Mouse (Mus musculus): ENCODE measurements at regions not wholly inside any gene's neighbourhood (a gene's known extent, or its start where the extent isn't known, plus 50 kb on each side); places are given as distances from the start of the nearest gene placed in this dataset.

DNA sequence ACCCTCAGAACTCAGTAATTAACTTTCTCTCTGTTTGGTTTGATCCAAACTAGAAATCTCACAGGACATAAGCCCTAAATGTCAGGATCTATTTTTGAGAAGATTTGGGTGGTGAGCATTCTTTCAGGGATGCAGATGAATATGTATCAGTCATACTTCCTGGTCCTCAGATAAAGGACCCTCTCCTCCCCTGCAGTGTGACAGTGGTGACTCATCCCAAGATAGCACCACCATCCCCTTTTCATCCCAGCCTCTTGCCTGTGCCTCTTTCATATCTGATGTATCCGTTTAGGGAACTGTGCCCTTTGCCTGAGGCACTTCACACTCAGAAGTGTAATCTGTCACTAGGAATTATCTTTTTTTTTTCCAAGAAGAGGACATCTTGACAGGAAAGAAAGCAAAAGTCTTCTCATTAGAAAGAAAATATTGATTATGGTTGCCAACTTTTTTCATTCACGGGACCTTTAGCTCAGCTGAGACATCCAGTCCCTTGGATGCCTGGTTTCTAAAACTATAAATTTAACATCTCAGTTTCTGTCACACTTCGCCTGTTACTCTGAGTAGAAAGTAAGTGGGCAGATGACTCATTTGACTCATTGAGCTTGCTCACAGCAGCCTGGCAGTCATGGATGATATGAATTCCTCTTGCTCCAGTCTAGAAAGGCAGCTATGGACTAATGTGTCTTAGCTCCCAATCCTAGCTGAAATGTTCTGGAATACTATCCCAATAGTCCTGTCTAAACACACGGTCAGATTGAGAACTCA is 284.1 kb upstream of the Mctp2 start:
- DNase-seq (ENCODE audit: low read depth, low spot score) = no peak

DNA sequence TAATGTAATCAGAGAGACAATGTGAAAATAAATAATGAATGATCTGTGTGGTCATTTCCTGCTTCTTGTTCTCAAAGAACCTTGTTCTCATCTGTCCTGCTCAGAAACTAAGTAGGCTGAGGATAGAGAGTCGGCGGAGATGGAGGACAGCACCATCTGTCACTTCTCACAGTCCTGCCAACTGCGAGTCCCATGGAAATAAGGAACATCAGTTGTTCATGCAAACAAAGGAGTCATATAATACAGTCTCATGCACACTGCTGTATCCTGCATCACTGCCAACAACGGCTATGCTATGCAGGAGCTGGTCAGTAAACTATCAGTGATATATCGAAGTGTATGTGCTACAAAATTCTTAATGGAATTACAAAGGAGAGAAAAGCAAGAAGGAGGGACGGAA is 285.7 kb upstream of the Mctp2 start:
- H3K4me1 ChIP-seq (ENCODE audit: control insufficient read depth in 1 of 2, insufficient read depth in 2 of 2, low read length in 2 of 2) = no peaks in the 10 kb centered on the region
- H3K79me2 ChIP-seq (ENCODE audit: control insufficient read depth, insufficient read depth, low read length, poor library complexity) = no peaks in the 10 kb centered on the region
- no peaks in the 10 kb centered on the region for H3K27me3 ChIP-seq (ENCODE audit: control insufficient read depth in 1 of 2, insufficient read depth in 2 of 2, low read length in 2 of 2)
- H3K4me3 ChIP-seq (ENCODE audit: control insufficient read depth in 1 of 2, insufficient read depth in 1 of 2, low read depth in 2 of 2, low read length in 2 of 2) = no peak overlapping the region
- no peaks in the 10 kb centered on the region for H3K36me3 ChIP-seq (ENCODE audit: control insufficient read depth in 1 of 2, insufficient read depth in 2 of 2, low read length in 2 of 2)
- H3K9me3 ChIP-seq (replicated peaks; ENCODE audit: insufficient read depth, low read length) = no peaks in the 10 kb centered on the region
- DNase-seq (ENCODE audit: low read depth, low spot score) = no peak
- H3K27ac ChIP-seq (ENCODE audit: control insufficient read depth, low read depth, low read length) = no peak overlapping the region
- H3K9ac ChIP-seq (ENCODE audit: control insufficient read depth, low read depth, low read length, poor library complexity, severe bottlenecking) = no peak overlapping the region
- no peak for TF ChIP-seq TBP (IDR thresholded peaks at IDR 0.05; ENCODE audit: low read depth, low read length)
- TF ChIP-seq SIN3A (IDR thresholded peaks at IDR 0.05; ENCODE audit: low read length) = no peak
- TF ChIP-seq RAD21 (IDR thresholded peaks at IDR 0.05; ENCODE audit: low read depth, low read length) = no peak
- no peak for TF ChIP-seq RCOR1 (IDR thresholded peaks at IDR 0.05; ENCODE audit: low read depth, low read length)
- no peak for TF ChIP-seq CTCF (IDR thresholded peaks at IDR 0.05 in 2 of 3, conservative IDR thresholded peaks at IDR 0.05 in 1 of 3; ENCODE audit: control insufficient read depth in 1 of 3, insufficient read depth in 1 of 3, low read depth in 2 of 3, low read length in 3 of 3, poor library complexity in 1 of 3, severe bottlenecking in 1 of 3)
- TF ChIP-seq MEF2A (IDR thresholded peaks at IDR 0.05; ENCODE audit: extremely low read depth, insufficient replicate concordance, low read depth, low read length, poor library complexity, severe bottlenecking) = no peak
- no peak for TF ChIP-seq E2F4 (IDR thresholded peaks at IDR 0.05; ENCODE audit: borderline replicate concordance, low read depth, low read length)
- TF ChIP-seq JUND (IDR thresholded peaks at IDR 0.05; ENCODE audit: low read depth, low read length) = no peak
- TF ChIP-seq USF1 (IDR thresholded peaks at IDR 0.05; ENCODE audit: low read depth, low read length) = no peak
- no peak for TF ChIP-seq KAT2A (conservative IDR thresholded peaks at IDR 0.05; ENCODE audit: low read depth, low read length)
- no peak for TF ChIP-seq ZNF384 (IDR thresholded peaks at IDR 0.05; ENCODE audit: low read depth, low read length)
- TF ChIP-seq ELF1 (IDR thresholded peaks at IDR 0.05; ENCODE audit: low read depth, low read length) = no peak

More for the DNA sequence above, 284.1 kb upstream of the Mctp2 start:
- Histone ChIP-seq H3K9me3 (replicated peaks; ENCODE audit: insufficient read depth, low read length) (no peaks in the 10 kb centered on the region), H3K4me3 (ENCODE audit: control insufficient read depth in 1 of 2, insufficient read depth in 1 of 2, low read depth in 2 of 2, low read length in 2 of 2) (no peak overlapping the region), H3K9ac (ENCODE audit: control insufficient read depth, low read depth, low read length, poor library complexity, severe bottlenecking) (no peak overlapping the region), H3K4me1 (ENCODE audit: control insufficient read depth in 1 of 2, insufficient read depth in 2 of 2, low read length in 2 of 2) (no peaks in the 10 kb centered on the region), H3K27me3 (ENCODE audit: control insufficient read depth in 1 of 2, insufficient read depth in 2 of 2, low read length in 2 of 2) (no peaks in the 10 kb centered on the region), H3K79me2 (ENCODE audit: control insufficient read depth, insufficient read depth, low read length, poor library complexity) (no peaks in the 10 kb centered on the region), H3K27ac (ENCODE audit: control insufficient read depth, low read depth, low read length) (no peak overlapping the region), H3K36me3 (ENCODE audit: control insufficient read depth in 1 of 2, insufficient read depth in 2 of 2, low read length in 2 of 2) (no peaks in the 10 kb centered on the region)
- TF ChIP-seq BHLHE40 (IDR thresholded peaks at IDR 0.05; ENCODE audit: borderline replicate concordance, low read depth, low read length) (no peak), TCF12 (IDR thresholded peaks at IDR 0.05; ENCODE audit: low read depth, low read length) (no peak), ZNF384 (IDR thresholded peaks at IDR 0.05; ENCODE audit: low read depth, low read length) (no peak), TBP (IDR thresholded peaks at IDR 0.05; ENCODE audit: low read depth, low read length) (no peak), USF2 (IDR thresholded peaks at IDR 0.05; ENCODE audit: borderline replicate concordance in 1 of 2, insufficient read depth in 1 of 2, low read depth in 1 of 2, low read length in 2 of 2) (no peak), MAX (IDR thresholded peaks at IDR 0.05; ENCODE audit: low read length) (no peak), POLR2A (IDR thresholded peaks at IDR 0.05; ENCODE audit: control insufficient read depth in 1 of 2, insufficient read depth in 1 of 2, low read depth in 1 of 2, low read length in 2 of 2, poor library complexity in 1 of 2) (no peak), ZMIZ1 (IDR thresholded peaks at IDR 0.05; ENCODE audit: low read depth, low read length) (no peak), CHD2 (IDR thresholded peaks at IDR 0.05; ENCODE audit: low read length) (no peak), E2F4 (IDR thresholded peaks at IDR 0.05; ENCODE audit: borderline replicate concordance, low read depth, low read length) (no peak), SIN3A (IDR thresholded peaks at IDR 0.05; ENCODE audit: low read length) (no peak), MEF2A (IDR thresholded peaks at IDR 0.05; ENCODE audit: extremely low read depth, insufficient replicate concordance, low read depth, low read length, poor library complexity, severe bottlenecking) (no peak), MAFK (IDR thresholded peaks at IDR 0.05; ENCODE audit: borderline replicate concordance, low read depth, low read length) (no peak), ELF1 (IDR thresholded peaks at IDR 0.05; ENCODE audit: low read depth, low read length) (no peak), MYC (IDR thresholded peaks at IDR 0.05; ENCODE audit: low read depth, low read length) (no peak), EP300 (IDR thresholded peaks at IDR 0.05; ENCODE audit: low read depth in 1 of 2, low read length in 2 of 2) (no peak), CHD1 (IDR thresholded peaks at IDR 0.05; ENCODE audit: low read depth, low read length) (no peak)

All from MEL (cell line).